Mouse (Mus musculus) myocyte (in vitro differentiated cells): Measurements from ENCODE around the gene Myo7a.

Source experiments
- MAX ChIP-seq: IDR thresholded peaks from one replicate; pipeline ENCODE4 v1.6.1; 2011; ENCODE audit warnings: low read depth, mild to moderate bottlenecking, control low read depth
- MYOD1 ChIP-seq, 3 experiments: IDR thresholded peaks; one replicate each; pipeline ENCODE4 v1.6.1; 2011; ENCODE audit warnings: control low read depth in 2 of 3, low read depth in 2 of 3, mild to moderate bottlenecking in 2 of 3, moderate library complexity in 1 of 3; ENCODE audit not compliant: insufficient read length in 2 of 3, control insufficient read depth in 1 of 3
- MYOG ChIP-seq, 3 experiments: IDR thresholded peaks; one replicate each; pipeline ENCODE4 v1.6.1; 2011; ENCODE audit warnings: control low read depth in 2 of 3, low read depth in 2 of 3, mild to moderate bottlenecking in 2 of 3; ENCODE audit not compliant: insufficient read length in 2 of 3, control insufficient read depth in 1 of 3, insufficient read depth in 1 of 3
- POLR2A ChIP-seq: IDR thresholded peaks from one replicate; pipeline ENCODE4 v1.6.1; 2011; ENCODE audit warnings: low read depth, mild to moderate bottlenecking, control low read depth, moderate library complexity; ENCODE audit not compliant: insufficient read length
- POLR2AphosphoS2 ChIP-seq: IDR thresholded peaks from one replicate; pipeline ENCODE4 v1.6.1; 2011; ENCODE audit warnings: low read depth, control low read depth; ENCODE audit not compliant: insufficient read length
- TCF12 ChIP-seq: IDR thresholded peaks from one replicate; pipeline ENCODE4 v1.6.1; 2011; ENCODE audit warnings: mild to moderate bottlenecking, control low read depth; ENCODE audit not compliant: poor library complexity, insufficient read depth, severe bottlenecking
- USF1 ChIP-seq: IDR thresholded peaks from one replicate; pipeline ENCODE4 v1.6.1; 2011; ENCODE audit warnings: low read depth, mild to moderate bottlenecking, control low read depth, moderate library complexity

DNA sequence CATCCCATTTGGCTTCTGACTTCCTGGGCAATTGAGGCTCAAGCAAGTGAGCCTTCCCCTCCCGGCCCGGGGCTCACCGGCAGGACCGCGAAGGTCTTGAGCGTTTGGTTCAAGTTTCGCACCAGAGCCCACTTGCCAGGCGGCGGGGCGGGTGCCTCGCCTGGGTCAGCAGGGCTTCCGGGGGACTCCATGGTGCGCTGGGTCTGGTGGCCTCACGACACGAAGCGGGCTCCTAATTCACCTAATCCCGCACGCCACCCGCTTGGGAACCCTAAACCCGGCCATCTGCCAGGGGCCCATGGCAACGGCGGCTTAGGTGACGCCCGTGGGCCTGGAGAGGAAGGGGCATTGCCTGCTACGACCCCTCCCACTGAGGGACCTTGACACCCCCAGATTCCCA is 8.1 kb downstream of the Myo7a start:
- TF ChIP-seq TCF12 (no peak), POLR2AphosphoS2 (no peak), MYOG (IDR thresholded peaks at IDR 0.05; ENCODE audit: control insufficient read depth in 1 of 3, insufficient read depth in 1 of 3, insufficient read length in 2 of 3, low read depth in 2 of 3) (no peak), POLR2A (no peak), MAX (no peak), USF1 (no peak), MYOD1 (IDR thresholded peaks at IDR 0.05; ENCODE audit: control insufficient read depth in 1 of 3, insufficient read length in 2 of 3, low read depth in 2 of 3) (no peak)
